Mouse (Mus musculus): Measurements from ENCODE around the gene Tdp2. TPM values are rescaled to one million over a fixed set of nuclear protein-coding genes. Genes with fewer than 3 reads are reported as not detected.

Tdp2 gene
- polyA plus RNA-seq, 1 experiment from 2014 or later = 55.4 TPM

DNA sequence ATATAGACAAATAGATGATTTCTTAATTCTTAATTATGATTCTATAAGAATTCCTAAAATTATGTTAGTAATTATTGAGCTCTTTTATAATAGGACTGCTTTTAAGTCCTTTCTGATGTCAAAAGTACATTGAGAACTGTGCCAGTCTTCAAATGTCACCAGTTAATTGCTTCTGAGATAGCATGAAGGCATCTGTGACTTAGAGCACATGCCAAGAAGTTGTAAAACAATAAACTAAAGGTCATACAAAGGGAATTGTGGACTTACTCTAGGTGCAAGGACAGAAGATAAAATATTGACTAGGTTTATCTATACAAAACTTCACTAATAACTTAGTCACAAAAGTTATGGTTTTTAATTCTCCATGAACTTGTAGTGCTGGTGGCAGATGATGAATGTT is 27.6 kb downstream of the Tdp2 start:
- Histone ChIP-seq H3K9me3 (ENCODE audit: control insufficient read depth, low read length) (no peaks in the 10 kb centered on the region), H3K9ac (ENCODE audit: low read depth, low read length) (no peak overlapping the region), H3K4me2 (no peak overlapping the region), H3K27ac (ENCODE audit: low read depth, low read length) (no peak overlapping the region), H3K4me1 (replicated peaks; ENCODE audit: control insufficient read depth, insufficient read depth, low read length) (no peaks in the 10 kb centered on the region), H3K27me3 (replicated peaks; ENCODE audit: control insufficient read depth, insufficient read depth, low read length) (no peaks in the 10 kb centered on the region), H3K36me3 (ENCODE audit: control insufficient read depth, insufficient read depth, low read length) (no peaks in the 10 kb centered on the region), H3K4me3 (ENCODE audit: low read depth, low read length) (no peak overlapping the region)
- ATAC-seq (replicated peaks; ENCODE audit: low FRiP score) (no peak), DNase-seq (ENCODE audit: low spot score) (no peak)

DNA sequence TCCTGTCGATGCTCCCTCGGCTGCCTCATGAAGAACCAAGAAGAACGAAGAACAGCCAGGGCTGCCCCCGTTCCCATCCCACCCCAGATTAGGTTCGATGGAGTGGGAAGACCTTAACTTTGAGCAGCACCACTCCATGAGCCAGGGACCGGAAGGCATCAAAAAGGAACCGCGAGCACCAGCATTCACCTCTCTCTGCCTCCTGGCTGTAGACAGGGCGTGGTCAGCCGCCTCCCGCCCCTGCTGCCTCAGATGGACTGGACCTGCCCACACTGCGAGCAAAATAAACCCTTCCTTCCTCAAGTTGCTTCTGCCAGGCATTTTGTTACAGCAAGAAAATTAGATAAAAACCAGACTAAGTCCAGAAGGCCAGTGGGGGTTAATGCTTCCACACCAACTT is 29.6 kb downstream of the Tdp2 start:
- Histone ChIP-seq H3K4me2 (no peak overlapping the region), H3K27ac (ENCODE audit: low read depth, low read length) (no peak overlapping the region), H3K27me3 (replicated peaks; ENCODE audit: control insufficient read depth, insufficient read depth, low read length) (no peaks in the 10 kb centered on the region), H3K36me3 (ENCODE audit: control insufficient read depth, insufficient read depth, low read length) (no peaks in the 10 kb centered on the region), H3K4me1 (replicated peaks; ENCODE audit: control insufficient read depth, insufficient read depth, low read length) (no peaks in the 10 kb centered on the region), H3K9me3 (ENCODE audit: control insufficient read depth, low read length) (no peaks in the 10 kb centered on the region), H3K9ac (ENCODE audit: low read depth, low read length) (no peak overlapping the region), H3K4me3 (ENCODE audit: low read depth, low read length) (no peak overlapping the region)
- ATAC-seq (replicated peaks; ENCODE audit: low FRiP score) = no peak
- DNase-seq (ENCODE audit: low spot score) = no peak
- WGBS = 54% methylated on average over 12 of the region's 12 CpGs

DNA sequence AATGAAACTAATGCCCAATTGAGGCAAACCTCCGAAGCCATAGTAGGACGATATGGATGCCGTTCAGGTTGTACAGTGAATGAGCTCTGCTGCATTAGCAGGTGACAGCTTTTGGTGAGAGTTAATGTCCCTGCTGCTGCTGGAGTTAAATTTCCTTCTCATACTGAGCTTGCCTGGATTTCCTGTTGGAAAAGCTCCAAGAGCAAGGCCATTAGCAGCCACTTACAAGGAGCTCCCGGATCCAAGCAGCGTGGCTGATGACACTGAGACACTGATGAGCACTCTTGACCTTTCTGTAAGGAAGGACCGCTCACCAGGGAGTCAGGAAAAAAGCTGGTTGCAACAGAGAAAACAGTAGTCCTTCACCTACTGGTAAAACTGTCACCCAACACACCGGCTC is 30.5 kb downstream of the Tdp2 start:
- Histone ChIP-seq H3K9me3 (ENCODE audit: control insufficient read depth, low read length) (no peaks in the 10 kb centered on the region), H3K27ac (ENCODE audit: low read depth, low read length) (no peak overlapping the region), H3K27me3 (replicated peaks; ENCODE audit: control insufficient read depth, insufficient read depth, low read length) (no peaks in the 10 kb centered on the region), H3K4me1 (replicated peaks; ENCODE audit: control insufficient read depth, insufficient read depth, low read length) (no peaks in the 10 kb centered on the region; the same call in 1 of the 2 replicates), H3K4me3 (ENCODE audit: low read depth, low read length) (no peak overlapping the region), H3K4me2 (no peak overlapping the region), H3K9ac (ENCODE audit: low read depth, low read length) (no peak overlapping the region), H3K36me3 (ENCODE audit: control insufficient read depth, insufficient read depth, low read length) (no peaks in the 10 kb centered on the region)
- no peak for DNase-seq (ENCODE audit: low spot score)
- no peak for ATAC-seq (replicated peaks; ENCODE audit: low FRiP score)
- WGBS = 78% methylated on average over 7 of the region's 7 CpGs

DNA sequence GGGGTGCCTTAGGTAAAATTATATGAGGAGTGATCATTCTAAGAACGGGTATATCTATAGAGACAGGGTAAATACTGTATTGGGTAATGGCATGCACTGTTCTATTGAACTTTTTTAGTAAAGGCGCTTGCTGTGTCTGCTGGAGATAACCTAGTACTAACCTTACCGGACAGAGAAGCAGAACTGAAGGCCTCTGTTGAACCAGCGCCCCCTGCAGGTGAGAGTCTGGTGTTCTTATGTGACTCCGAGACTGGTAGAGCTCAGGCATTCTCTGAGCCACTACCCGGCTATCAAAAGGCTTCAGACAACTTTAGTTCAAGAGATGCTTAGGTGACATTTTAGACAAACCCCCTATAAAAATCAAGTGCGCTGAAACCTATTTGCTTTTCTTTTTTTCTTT is 31.0 kb downstream of the Tdp2 start:
- no peak for ATAC-seq (replicated peaks; ENCODE audit: low FRiP score)

DNA sequence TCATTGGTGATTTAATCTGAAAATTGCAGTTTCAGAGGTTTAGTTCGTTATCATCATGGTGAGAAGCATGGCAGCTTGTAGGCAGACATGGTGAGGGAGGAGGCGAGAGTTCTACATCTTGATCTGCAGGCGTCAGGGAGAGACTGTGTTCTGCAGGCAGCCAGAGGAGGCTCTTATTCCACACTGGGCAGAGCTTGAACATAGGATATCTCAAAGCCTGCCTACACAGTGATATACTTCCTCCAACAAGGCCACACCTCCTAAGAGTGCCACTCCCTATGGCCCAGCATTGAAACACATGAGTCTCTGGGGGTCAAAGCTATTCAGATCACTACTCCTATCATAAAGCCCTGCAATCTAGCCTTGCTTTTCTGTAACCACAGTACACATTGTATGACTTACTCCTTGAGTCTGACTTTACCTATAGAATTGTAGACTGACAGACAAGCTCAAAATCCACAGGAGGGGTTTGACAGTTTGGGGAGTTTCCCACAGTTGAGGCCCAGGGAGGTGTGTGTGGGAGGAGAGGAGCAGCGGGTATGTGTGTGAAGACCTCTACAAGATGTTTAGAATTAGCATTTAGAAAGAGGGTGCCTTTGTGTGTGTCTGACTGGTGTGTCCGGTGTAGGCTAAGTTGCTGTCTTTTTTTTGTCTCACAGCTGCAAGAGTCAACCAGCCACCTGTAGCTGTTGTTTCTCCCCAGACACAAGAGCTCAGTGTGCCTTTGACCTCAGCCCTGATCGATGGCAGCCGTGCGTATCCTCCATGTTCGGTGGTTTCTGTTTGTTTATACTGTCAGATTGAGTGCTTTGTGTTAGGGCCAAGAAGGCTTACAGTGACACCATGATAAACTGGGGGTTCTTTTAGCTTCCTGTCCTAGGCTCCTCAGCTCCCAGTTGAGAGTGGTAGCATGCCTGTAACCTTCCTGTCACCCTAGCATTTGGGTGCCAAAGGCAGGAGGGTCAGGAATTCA is 35.2 kb downstream of the Tdp2 start:
- no peak overlapping the region for H3K4me3 ChIP-seq (ENCODE audit: low read depth, low read length)
- DNase-seq (ENCODE audit: low spot score) (no peak), ATAC-seq (replicated peaks; ENCODE audit: low FRiP score) (no peak; the same call in 1 of the 2 replicates)
- H3K36me3 ChIP-seq (ENCODE audit: control insufficient read depth, insufficient read depth, low read length) = no peaks in the 10 kb centered on the region
- no peaks in the 10 kb centered on the region for H3K27me3 ChIP-seq (replicated peaks; ENCODE audit: control insufficient read depth, insufficient read depth, low read length)
- H3K9ac ChIP-seq (ENCODE audit: low read depth, low read length) = no peak overlapping the region
- 65% methylated on average over 9 of the region's 9 CpGs for WGBS
- no peaks in the 10 kb centered on the region for H3K9me3 ChIP-seq (ENCODE audit: control insufficient read depth, low read length)
- no peaks in the 10 kb centered on the region; the same call in 1 of the 2 replicates for H3K4me1 ChIP-seq (replicated peaks; ENCODE audit: control insufficient read depth, insufficient read depth, low read length)
- no peak overlapping the region for H3K4me2 ChIP-seq
- H3K27ac ChIP-seq (ENCODE audit: low read depth, low read length) = no peak overlapping the region; the same call in 1 of the 2 replicates

More for the DNA sequence above, 31.0 kb downstream of the Tdp2 start:
- Histone ChIP-seq H3K36me3 (ENCODE audit: control insufficient read depth, insufficient read depth, low read length) (no peaks in the 10 kb centered on the region), H3K27me3 (replicated peaks; ENCODE audit: control insufficient read depth, insufficient read depth, low read length) (no peaks in the 10 kb centered on the region), H3K27ac (ENCODE audit: low read depth, low read length) (no peak overlapping the region), H3K9me3 (ENCODE audit: control insufficient read depth, low read length) (no peaks in the 10 kb centered on the region), H3K9ac (ENCODE audit: low read depth, low read length) (no peak overlapping the region), H3K4me1 (replicated peaks; ENCODE audit: control insufficient read depth, insufficient read depth, low read length) (no peaks in the 10 kb centered on the region; the same call in 1 of the 2 replicates), H3K4me2 (no peak overlapping the region), H3K4me3 (ENCODE audit: low read depth, low read length) (no peak overlapping the region)
- WGBS = 48% methylated on average over 7 of the region's 7 CpGs
- DNase-seq (ENCODE audit: low spot score) = no peak

DNA sequence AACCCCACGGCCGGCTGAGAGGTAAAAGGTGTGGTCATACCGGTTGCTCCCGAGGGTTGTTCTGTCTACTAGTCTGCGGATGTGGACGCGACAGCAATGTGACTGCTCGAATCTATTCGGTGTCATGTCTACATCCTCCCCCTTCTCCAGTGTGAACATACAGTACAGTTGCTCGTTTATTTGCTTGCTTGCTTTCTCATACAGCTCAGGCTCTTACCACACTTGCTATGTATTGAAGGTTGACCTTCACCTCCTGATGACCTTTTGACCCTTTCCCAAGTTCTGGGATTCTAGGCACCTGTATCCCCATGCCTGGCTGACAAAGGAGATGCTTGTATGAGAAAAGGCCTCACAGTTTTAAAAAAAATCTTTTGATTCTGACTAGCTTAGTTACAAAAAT is 36.3 kb downstream of the Tdp2 start:
- no peak overlapping the region for H3K27ac ChIP-seq (ENCODE audit: low read depth, low read length)
- WGBS = 90% methylated on average over 10 of the region's 10 CpGs

DNA sequence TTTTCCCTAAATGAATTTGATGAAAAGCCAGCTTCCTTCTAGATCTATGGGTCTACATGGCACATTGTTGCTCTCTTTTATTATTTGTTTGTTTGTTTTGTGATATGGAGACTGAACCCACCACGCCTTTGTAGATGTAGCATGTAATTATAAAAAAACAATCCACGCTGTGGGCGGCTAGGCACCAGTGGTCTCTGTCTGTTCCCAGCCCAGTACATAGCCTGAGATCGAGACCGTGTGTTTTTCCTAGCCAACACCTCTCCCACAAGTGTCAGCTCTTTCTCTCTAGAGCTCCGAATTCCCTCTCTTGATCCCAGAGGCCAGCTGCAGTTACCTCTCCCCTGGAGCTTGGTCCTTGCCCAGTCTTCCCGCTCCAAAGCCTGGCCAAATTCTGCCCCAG is 36.8 kb downstream of the Tdp2 start:
- Histone ChIP-seq H3K4me1 (replicated peaks; ENCODE audit: control insufficient read depth, insufficient read depth, low read length) (no peaks in the 10 kb centered on the region; the same call in 1 of the 2 replicates), H3K4me3 (ENCODE audit: low read depth, low read length) (no peak overlapping the region), H3K9ac (ENCODE audit: low read depth, low read length) (no peak overlapping the region), H3K27ac (ENCODE audit: low read depth, low read length) (no peak overlapping the region), H3K27me3 (replicated peaks; ENCODE audit: control insufficient read depth, insufficient read depth, low read length) (no peaks in the 10 kb centered on the region), H3K9me3 (ENCODE audit: control insufficient read depth, low read length) (no peaks in the 10 kb centered on the region), H3K36me3 (ENCODE audit: control insufficient read depth, insufficient read depth, low read length) (no peaks in the 10 kb centered on the region), H3K4me2 (no peak overlapping the region)
- no peak for ATAC-seq (replicated peaks; ENCODE audit: low FRiP score)
- no peak for DNase-seq (ENCODE audit: low spot score)
- WGBS = 87% methylated on average over 7 of the region's 7 CpGs

More for the DNA sequence above, 36.3 kb downstream of the Tdp2 start:
- no peaks in the 10 kb centered on the region for H3K27me3 ChIP-seq (replicated peaks; ENCODE audit: control insufficient read depth, insufficient read depth, low read length)
- no peak overlapping the region for H3K9ac ChIP-seq (ENCODE audit: low read depth, low read length)
- H3K4me1 ChIP-seq (replicated peaks; ENCODE audit: control insufficient read depth, insufficient read depth, low read length) = no peaks in the 10 kb centered on the region; the same call in 1 of the 2 replicates
- H3K9me3 ChIP-seq (ENCODE audit: control insufficient read depth, low read length) = no peaks in the 10 kb centered on the region
- no peak overlapping the region for H3K4me3 ChIP-seq (ENCODE audit: low read depth, low read length)
- H3K36me3 ChIP-seq (ENCODE audit: control insufficient read depth, insufficient read depth, low read length) = no peaks in the 10 kb centered on the region
- no peak overlapping the region for H3K4me2 ChIP-seq
- DNase-seq (ENCODE audit: low spot score) (no peak), ATAC-seq (replicated peaks; ENCODE audit: low FRiP score) (no peak)

DNA sequence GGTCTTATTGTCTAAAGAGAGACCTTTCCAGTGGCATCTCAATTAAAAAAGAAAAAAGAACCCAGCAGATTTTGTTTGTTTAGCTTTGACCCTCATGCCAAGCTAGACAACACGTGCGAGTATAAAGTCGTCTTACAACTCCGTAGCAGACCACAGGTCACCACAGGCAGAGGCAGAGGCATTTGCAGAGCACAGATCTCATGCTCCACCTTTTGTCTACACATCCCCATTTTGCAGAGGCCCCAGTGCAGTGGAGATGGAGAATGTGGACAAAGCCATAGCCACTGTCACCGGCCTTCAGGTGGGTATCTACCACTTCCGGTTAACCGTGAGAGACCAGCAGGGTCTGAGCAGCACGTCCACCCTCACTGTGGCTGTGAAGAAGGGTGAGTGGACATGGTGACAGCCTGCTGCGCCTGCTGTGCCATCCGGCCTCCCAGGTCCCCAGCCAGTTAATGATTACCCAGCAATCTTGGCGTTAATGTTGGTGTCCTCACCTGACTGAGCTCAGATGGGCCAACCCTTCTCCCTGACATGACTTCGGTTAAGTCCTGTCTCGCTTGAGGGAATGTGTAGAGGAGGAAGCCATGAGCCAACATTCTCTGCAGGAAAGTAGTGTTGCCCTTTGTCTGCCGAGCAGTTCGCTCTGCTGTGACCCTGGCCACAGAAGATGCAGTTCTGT is 48.0 kb downstream of the Tdp2 start:
- ATAC-seq (replicated peaks; ENCODE audit: low FRiP score) (no peak; the same call in 1 of the 2 replicates), DNase-seq (ENCODE audit: low spot score) (no peak)

More for the DNA sequence above, 48.0 kb downstream of the Tdp2 start:
- Histone ChIP-seq H3K4me1 (replicated peaks; ENCODE audit: control insufficient read depth, insufficient read depth, low read length) (no peaks in the 10 kb centered on the region; the same call in 1 of the 2 replicates), H3K9ac (ENCODE audit: low read depth, low read length) (no peak overlapping the region), H3K27ac (ENCODE audit: low read depth, low read length) (no peak overlapping the region), H3K27me3 (replicated peaks; ENCODE audit: control insufficient read depth, insufficient read depth, low read length) (no peaks in the 10 kb centered on the region), H3K9me3 (ENCODE audit: control insufficient read depth, low read length) (no peaks in the 10 kb centered on the region), H3K4me2 (no peak overlapping the region), H3K4me3 (ENCODE audit: low read depth, low read length) (no peak overlapping the region), H3K36me3 (ENCODE audit: control insufficient read depth, insufficient read depth, low read length) (no peaks in the 10 kb centered on the region)
- WGBS = 80% methylated on average over 15 of the region's 15 CpGs
